Mouse (Mus musculus) cortical plate, adult 2 months (tissue): Measurements from ENCODE around the gene Usp10.

Experiments
- CTCF ChIP-seq: fragments of 200-500 bp; IDR thresholded peaks from 2 replicates; pipeline ENCODE4 v1.5.1; 2011; ENCODE audit warnings: mild to moderate bottlenecking, control low read depth, low read length; ENCODE audit not compliant: insufficient read depth; ENCODE audit errors: extremely low read depth
- POLR2A ChIP-seq: fragments of 200-500 bp; IDR thresholded peaks from 2 replicates; pipeline ENCODE4 v1.6.1; 2011; ENCODE audit warnings: mild to moderate bottlenecking, low read length, control low read depth; ENCODE audit not compliant: insufficient read depth; ENCODE audit errors: extremely low read depth

- TF ChIP-seq CTCF = peak; percentile 35
- TF ChIP-seq POLR2A = no peak
Observed at GRCm38 (mm10) chr8:119926474-119926873, 16.3 kb downstream of the Usp10 start.
